Mouse (Mus musculus) midbrain, embryonic 11.5 days (tissue): ENCODE data around the gene Stx5a. TPM values are rescaled to one million over a fixed set of nuclear protein-coding genes. Genes with fewer than 3 reads are reported as not detected.

Experiments used
- ATAC-seq: fragments of 200-750 bp; cut with Nextera tagmentation; 2 replicates; pipeline ENCODE4 v1.8.0; 2017; ENCODE audit warnings: moderate TSS enrichment, moderate library complexity; ENCODE audit not compliant: low FRiP score
- DNase-seq: peaks from one replicate; pipeline ENCODE4 v3.0.0; 2015; ENCODE audit warnings: low spot score; ENCODE audit errors: missing footprints
- H3K27ac ChIP-seq: fragments of 300-500 bp; sonication (generic); 2 replicates; pipeline ENCODE4 v1.5.1; 2014; ENCODE audit warnings: low read depth, low read length
- H3K27me3 ChIP-seq: fragments of 300-500 bp; sonication (generic); 2 replicates; pipeline ENCODE4 v1.6.1; 2014; ENCODE audit warnings: mild to moderate bottlenecking, low read length, moderate library complexity, mixed read lengths; ENCODE audit not compliant: control insufficient read depth, insufficient read depth
- H3K36me3 ChIP-seq: fragments of 300-500 bp; sonication (generic); 2 replicates; pipeline ENCODE4 v1.6.1; 2014; ENCODE audit warnings: mild to moderate bottlenecking, low read length, moderate library complexity, mixed read lengths; ENCODE audit not compliant: control insufficient read depth, insufficient read depth
- H3K4me1 ChIP-seq: fragments of 300-500 bp; sonication (generic); 2 replicates; pipeline ENCODE4 v1.6.1; 2014; ENCODE audit warnings: low read length; ENCODE audit not compliant: control insufficient read depth, insufficient read depth
- H3K4me2 ChIP-seq: fragments of 300-500 bp; sonication (generic); 2 replicates; pipeline ENCODE4 v1.6.1; 2014; ENCODE audit warnings: mild to moderate bottlenecking, moderate library complexity
- H3K4me3 ChIP-seq: fragments of 300-500 bp; sonication (generic); 2 replicates; pipeline ENCODE4 v1.5.1; 2014; ENCODE audit warnings: low read depth, low read length
- H3K9ac ChIP-seq: fragments of 300-500 bp; sonication (generic); 2 replicates; pipeline ENCODE4 v1.6.1; 2014; ENCODE audit warnings: low read length
- H3K9me3 ChIP-seq: fragments of 300-500 bp; sonication (generic); 2 replicates; pipeline ENCODE4 v1.6.1; 2016; ENCODE audit warnings: low read length; ENCODE audit not compliant: control insufficient read depth
- WGBS: fragments of 180-500 bp; shearing (Covaris S2); extraction: QIAGEN DNeasy Blood & Tissue Kit; methylation state at CpG from one replicate; pipeline ENCODE4 v1.1.7; 2014; 5-methylcytosine and 5-hydroxymethylcytosine counted together
- polyA plus RNA-seq: library from polyadenylated mRNA; unstranded; fragments of >200 nt; fragmentation: Nextera tagmentation; extraction: Ambion mirVana; gene quantifications from 2 replicates; pipeline ENCODE4 v1.2.1, GENCODE M21; 2014

Stx5a gene
- polyA plus RNA-seq, 1 experiment from 2014 or later = 85.6 TPM

DNA sequence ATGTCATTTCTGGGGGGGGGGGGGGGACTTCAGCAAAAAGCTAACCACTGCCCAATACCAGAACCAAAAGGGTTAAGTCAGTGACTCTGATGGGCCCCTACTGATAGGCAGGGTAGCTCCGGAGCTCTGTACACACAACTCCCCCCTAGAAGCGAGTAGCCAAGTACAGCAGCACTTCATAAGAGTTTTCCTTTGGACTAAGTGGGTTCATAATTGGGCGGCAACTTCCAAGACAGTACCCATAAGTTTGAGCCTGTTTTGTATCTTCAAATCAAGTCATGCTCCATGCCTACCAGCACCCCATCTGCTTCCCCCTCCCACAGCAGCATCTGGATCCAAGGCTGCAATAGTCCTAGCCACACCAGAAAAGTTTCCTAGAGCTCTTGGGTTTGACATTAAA lies 14.4 kb downstream of the Stx5a start:
- peaks cover 10% of the 10 kb centered on the region for H3K4me1 ChIP-seq
- H3K9ac ChIP-seq = no peak overlapping the region
- H3K4me2 ChIP-seq = no peak overlapping the region
- ATAC-seq = no peak
- no peak for DNase-seq
- H3K27ac ChIP-seq = no peak overlapping the region
- H3K27me3 ChIP-seq = no peaks in the 10 kb centered on the region
- no peaks in the 10 kb centered on the region for H3K9me3 ChIP-seq
- H3K36me3 ChIP-seq = peaks cover 22% of the 10 kb centered on the region
- 82% methylated on average over 3 of the region's 3 CpGs for WGBS
- no peak overlapping the region for H3K4me3 ChIP-seq

DNA sequence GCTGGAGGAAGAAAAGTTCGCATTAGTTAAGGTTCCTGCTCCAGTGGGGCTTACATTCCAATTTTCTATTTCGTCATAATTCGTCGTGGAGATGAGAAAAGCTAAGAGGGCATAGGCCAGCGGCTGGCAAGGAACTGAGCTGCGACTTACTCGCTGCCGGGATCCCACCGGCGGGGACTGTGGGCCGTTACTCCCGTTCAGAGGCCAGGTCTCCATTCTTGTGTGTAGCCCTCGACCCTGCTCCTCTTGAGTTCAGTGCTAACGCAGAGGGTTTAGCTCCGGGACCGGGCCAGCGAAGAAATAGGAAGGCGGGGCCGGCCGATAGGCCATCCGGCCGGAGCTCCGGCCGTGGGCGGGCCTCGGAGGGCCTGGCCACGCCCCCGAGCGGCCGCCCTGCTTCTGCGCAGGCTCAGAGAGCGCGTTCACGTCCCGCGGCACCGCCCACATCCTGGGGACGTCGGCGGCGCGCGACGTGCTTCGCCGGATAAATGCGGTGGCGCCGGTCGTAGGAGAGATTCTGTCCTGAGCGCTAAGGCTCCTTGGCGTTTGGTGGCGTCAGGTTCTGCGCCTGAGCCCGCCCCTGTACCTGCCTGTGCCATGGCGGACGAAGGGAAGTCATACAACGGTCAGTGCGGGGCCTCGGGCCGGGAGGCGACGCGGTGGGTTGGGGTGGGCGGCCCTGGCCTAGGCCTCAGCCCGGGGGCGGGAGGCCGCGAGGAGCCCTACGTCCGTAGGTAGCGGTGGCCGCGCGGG lies 15.6 kb downstream of the Stx5a start, which contains the start of gene Nxf1:
Gene Nxf1 (plus strand): TSS at position 439 of the 753 bp plus-strand sequence.
- H3K4me2 ChIP-seq = peak within 1 kb of the TSS; percentile 85
- DNase-seq (peak; percentile 99), ATAC-seq (peak; percentile 97)
- peak within 1 kb of the TSS; percentile 75 for H3K27ac ChIP-seq
- peaks cover 15% of the 10 kb centered on the region for H3K36me3 ChIP-seq
- peaks cover 10% of the 10 kb centered on the region for H3K4me1 ChIP-seq
- WGBS = under 1% methylated on average over 74 of the region's 75 CpGs
- H3K27me3 ChIP-seq = no peaks in the 10 kb centered on the region
- H3K9ac ChIP-seq = peak within 1 kb of the TSS; percentile 90
- peak within 1 kb of the TSS; percentile 93 for H3K4me3 ChIP-seq
- no peaks in the 10 kb centered on the region for H3K9me3 ChIP-seq

- peaks cover 10% of the 10 kb centered on the region for H3K4me1 ChIP-seq
- DNase-seq (no peak), ATAC-seq (no peak)
- H3K4me3 ChIP-seq = peak overlapping the region; percentile 93
- peaks cover 14% of the 10 kb centered on the region for H3K36me3 ChIP-seq
- no peaks in the 10 kb centered on the region for H3K27me3 ChIP-seq
- peak overlapping the region; percentile 85 for H3K4me2 ChIP-seq
- H3K9me3 ChIP-seq = no peaks in the 10 kb centered on the region
- H3K9ac ChIP-seq = peak overlapping the region; percentile 90
- 9% methylated on average over 14 of the region's 14 CpGs for WGBS
- peak overlapping the region; percentile 75 for H3K27ac ChIP-seq
Observed at GRCm38 (mm10) chr19:8757471-8757998, 16.3 kb downstream of the Stx5a start.

DNA sequence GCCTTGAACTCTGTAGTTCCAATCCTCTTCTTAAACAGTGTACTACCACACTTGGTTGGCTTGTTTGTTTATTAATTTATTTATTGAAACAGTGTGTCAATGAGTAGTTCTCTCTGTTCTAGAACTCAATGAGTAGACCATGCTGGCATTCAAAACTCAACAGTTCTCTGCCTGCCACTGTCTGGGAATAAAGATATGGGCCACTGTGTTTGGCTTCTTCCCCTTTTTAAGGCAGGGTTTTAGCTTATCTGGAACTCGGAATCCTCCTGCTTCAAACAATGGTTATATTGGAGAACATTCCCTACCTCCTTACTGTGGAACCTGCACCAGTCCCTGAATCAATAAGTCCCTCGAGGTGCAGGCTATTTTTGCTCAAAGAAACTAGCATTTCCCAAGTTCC lies 17.7 kb downstream of the Stx5a start:
- Histone ChIP-seq H3K4me1 (peaks cover 10% of the 10 kb centered on the region), H3K9ac (no peak overlapping the region), H3K27me3 (no peaks in the 10 kb centered on the region), H3K36me3 (peaks cover 19% of the 10 kb centered on the region), H3K4me2 (no peak overlapping the region), H3K4me3 (no peak overlapping the region), H3K27ac (no peak overlapping the region), H3K9me3 (no peaks in the 10 kb centered on the region)
- 89% methylated on average over 2 of the region's 2 CpGs for WGBS
- ATAC-seq (no peak), DNase-seq (no peak)

- DNase-seq = no peak
- H3K4me1 ChIP-seq = peaks cover 10% of the 10 kb centered on the region
- H3K9me3 ChIP-seq = no peaks in the 10 kb centered on the region
- H3K4me3 ChIP-seq = no peak overlapping the region
- H3K27ac ChIP-seq = no peak overlapping the region
- WGBS = 92% methylated on average over 2 of the region's 2 CpGs
- no peak overlapping the region for H3K4me2 ChIP-seq
- no peak for ATAC-seq
- H3K36me3 ChIP-seq = peaks cover 30% of the 10 kb centered on the region
- H3K27me3 ChIP-seq = no peaks in the 10 kb centered on the region
- H3K9ac ChIP-seq = no peak overlapping the region
Observed at GRCm38 (mm10) chr19:8760757-8761156, 19.5 kb downstream of the Stx5a start.

DNA sequence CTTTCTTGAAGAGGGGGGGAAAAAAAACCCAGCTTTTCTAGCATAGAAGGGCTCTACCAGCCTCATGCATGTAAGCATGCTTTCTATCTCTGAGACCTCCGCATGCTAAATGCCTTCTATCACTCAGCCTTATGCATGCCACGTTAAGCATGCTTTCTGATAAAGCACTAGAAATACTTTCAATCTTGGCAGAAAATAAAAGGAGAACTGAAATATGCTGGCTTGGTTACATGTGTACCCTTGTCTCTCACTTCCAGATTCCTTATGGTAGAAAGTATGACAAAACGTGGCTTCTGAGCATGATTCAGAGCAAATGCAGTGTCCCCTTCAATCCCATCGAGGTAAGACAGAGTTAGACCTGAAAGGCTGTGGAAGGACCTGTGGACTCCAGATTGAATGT lies 22.1 kb downstream of the Stx5a start:
- ATAC-seq = no peak
- Histone ChIP-seq H3K4me2 (no peak overlapping the region), H3K9ac (no peak overlapping the region), H3K4me3 (no peak overlapping the region), H3K9me3 (no peaks in the 10 kb centered on the region), H3K4me1 (peaks cover 2% of the 10 kb centered on the region), H3K27ac (no peak overlapping the region), H3K27me3 (no peaks in the 10 kb centered on the region), H3K36me3 (peaks cover 54% of the 10 kb centered on the region)
- WGBS = 96% methylated on average over 4 of the region's 4 CpGs
- no peak for DNase-seq

DNA sequence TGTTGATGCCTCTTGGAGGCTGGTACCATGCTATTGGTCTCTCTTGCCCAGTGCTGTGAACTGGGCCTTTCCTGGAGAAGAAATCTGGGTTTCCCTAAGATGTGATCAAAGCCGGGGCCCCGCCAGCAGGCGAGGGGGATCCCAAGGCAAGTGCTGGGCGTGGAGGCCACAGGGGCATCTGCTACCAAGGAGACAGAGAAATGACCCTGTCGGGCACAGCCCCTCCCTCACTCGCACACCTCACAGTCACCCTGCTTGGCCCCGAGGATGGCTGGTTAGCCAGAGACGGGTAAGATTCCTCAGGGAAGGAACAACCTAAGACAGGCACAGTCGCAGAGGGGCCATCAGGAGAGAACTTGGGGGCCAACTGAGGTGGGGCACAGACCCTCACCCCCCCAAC lies 24.3 kb downstream of the Stx5a start:
- WGBS = 96% methylated on average over 9 of the region's 9 CpGs
- no peak overlapping the region for H3K9ac ChIP-seq
- H3K9me3 ChIP-seq = no peaks in the 10 kb centered on the region
- no peak overlapping the region for H3K4me2 ChIP-seq
- H3K27ac ChIP-seq = no peak overlapping the region
- H3K4me1 ChIP-seq = peaks cover 4% of the 10 kb centered on the region
- H3K27me3 ChIP-seq = no peaks in the 10 kb centered on the region
- H3K36me3 ChIP-seq = peaks cover 66% of the 10 kb centered on the region
- DNase-seq (no peak), ATAC-seq (no peak)
- H3K4me3 ChIP-seq = no peak overlapping the region

DNA sequence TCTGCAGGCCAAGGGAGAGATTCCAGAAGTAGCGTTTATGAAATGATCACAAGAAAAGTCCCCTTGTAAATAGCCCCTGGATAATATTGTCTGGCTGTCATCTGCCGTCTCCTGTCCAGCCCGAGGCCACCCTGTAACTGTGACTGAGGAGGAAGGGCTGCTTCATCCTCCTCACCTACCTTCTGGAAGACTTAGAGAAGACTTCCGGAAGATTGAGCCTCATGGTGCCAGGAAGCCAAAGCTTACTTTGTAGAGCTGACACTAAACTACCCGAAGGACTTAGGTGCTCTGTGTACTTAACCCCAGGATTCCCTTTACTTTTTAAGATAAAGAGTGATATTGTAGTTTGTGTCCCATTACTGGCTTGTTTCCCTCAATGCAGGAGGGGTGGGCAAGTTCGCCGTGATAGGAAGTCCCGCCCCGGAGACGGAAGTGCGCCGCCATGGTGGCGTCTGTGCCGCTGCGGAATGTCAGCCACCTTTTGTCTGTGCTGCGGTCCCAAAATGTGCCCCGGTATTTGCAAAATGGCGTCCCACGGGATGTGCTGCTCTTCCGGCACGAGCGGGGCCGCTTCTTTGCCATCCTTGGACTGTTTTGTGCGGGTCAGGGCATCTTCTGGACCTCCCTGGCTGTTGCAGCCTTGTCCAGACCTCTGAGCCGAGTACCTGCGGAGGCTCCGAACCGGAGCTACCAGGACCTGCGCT lies 29.5 kb downstream of the Stx5a start, which contains the start of gene Tmem223:
Gene Tmem223 (plus strand): TSS at position 430 of the 704 bp plus-strand sequence.
- Histone ChIP-seq H3K27me3 (no peaks in the 10 kb centered on the region), H3K4me1 (peaks cover 29% of the 10 kb centered on the region), H3K36me3 (peaks cover 39% of the 10 kb centered on the region), H3K4me3 (peak within 1 kb of the TSS; percentile 89), H3K9ac (peak within 1 kb of the TSS; percentile 98), H3K4me2 (peak within 1 kb of the TSS; percentile 83), H3K9me3 (no peaks in the 10 kb centered on the region), H3K27ac (peak within 1 kb of the TSS; percentile 77)
- DNase-seq (peak; percentile 97), ATAC-seq (peak; percentile 53)
- 23% methylated on average over 29 of the region's 29 CpGs for WGBS

DNA sequence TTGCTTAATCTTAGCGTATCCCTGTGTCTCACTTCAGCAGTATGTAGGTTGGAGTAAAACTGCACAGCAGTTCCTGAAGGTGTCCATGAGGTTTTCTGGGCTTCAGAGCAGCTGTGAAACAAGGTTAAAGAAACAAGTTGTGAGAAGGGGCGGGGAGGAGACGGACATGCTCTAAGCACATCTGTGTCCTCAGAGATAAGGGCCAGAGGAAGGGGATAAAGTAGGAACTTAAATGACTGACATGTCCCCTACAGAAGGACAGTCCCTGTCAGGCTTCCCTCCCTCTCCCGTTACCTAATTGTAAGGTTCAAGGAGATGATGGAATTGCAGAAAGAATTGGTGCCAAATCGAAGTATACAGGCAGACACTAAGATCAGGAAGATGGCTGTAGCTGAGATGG lies 31.8 kb downstream of the Stx5a start:
- Histone ChIP-seq H3K4me3 (peak overlapping the region; percentile 74; the same call in 1 of the 2 replicates), H3K4me1 (peaks cover 29% of the 10 kb centered on the region), H3K9me3 (no peaks in the 10 kb centered on the region), H3K36me3 (peaks cover 18% of the 10 kb centered on the region), H3K27me3 (no peaks in the 10 kb centered on the region), H3K4me2 (peak overlapping the region; percentile 98; the same call in 1 of the 2 replicates), H3K27ac (no peak overlapping the region), H3K9ac (peak overlapping the region; percentile 92; the same call in 1 of the 2 replicates)
- WGBS = 88% methylated on average over 5 of the region's 5 CpGs
- ATAC-seq (no peak), DNase-seq (no peak)
